Mouse (Mus musculus) liver, embryonic 14.5 days (tissue): ENCODE data around the gene Fbf1. TPM values are rescaled to one million over a fixed set of nuclear protein-coding genes. Genes with fewer than 3 reads are reported as not detected.
A peak's percentile ranks its signal among the peaks of the same experiment; 100 is the strongest.
"Not testable (repeated sequence)": the region's sequence is repeated elsewhere in the genome, so short reads cannot be mapped to it uniquely, and the experiment has no call there.

Experiments used
- ATAC-seq: fragments of 200-750 bp; cut with Nextera tagmentation; 2 replicates; pipeline ENCODE4 v1.8.0; 2017; ENCODE audit warnings: moderate number of reproducible peaks, mild to moderate bottlenecking, moderate library complexity; ENCODE audit not compliant: insufficient read depth
- DNase-seq, 3 experiments: peaks; one replicate each; pipeline ENCODE4 v3.0.0-alpha.2; 2012 to 2013; ENCODE audit warnings: low read depth in 3 of 3, low spot score in 3 of 3
- H3K27ac ChIP-seq: fragments of 300-500 bp; sonication (generic); 2 replicates; pipeline ENCODE4 v1.5.1; 2014; ENCODE audit warnings: moderate library complexity, mild to moderate bottlenecking, control low read depth, inconsistent platforms
- H3K27me3 ChIP-seq: fragments of 300-500 bp; sonication (generic); 2 replicates; pipeline ENCODE4 v1.6.1; 2014; ENCODE audit warnings: mild to moderate bottlenecking, low read length, moderate library complexity; ENCODE audit not compliant: control insufficient read depth, insufficient read depth
- H3K36me3 ChIP-seq: fragments of 300-500 bp; sonication (generic); replicated peaks from 2 replicates; pipeline ENCODE4 v1.6.1; 2014; ENCODE audit warnings: low read depth; ENCODE audit not compliant: control insufficient read depth, insufficient read depth
- H3K4me1 ChIP-seq, 2 experiments: fragments of 200-500 bp in 1 of 2; fragments of 300-500 bp in 1 of 2; sonication (generic) in 1 of 2; replicated peaks; 2 replicates each; pipeline ENCODE4 v1.6.1; 2012 to 2014; ENCODE audit warnings: antibody characterized with exemption in 1 of 2, inconsistent platforms in 1 of 2, low read length in 1 of 2; ENCODE audit not compliant: control insufficient read depth in 2 of 2, insufficient read depth in 2 of 2
- H3K4me2 ChIP-seq: fragments of 300-500 bp; sonication (generic); 2 replicates; pipeline ENCODE4 v1.6.1; 2014; ENCODE audit warnings: low read depth, mild to moderate bottlenecking, control low read depth, moderate library complexity
- H3K4me3 ChIP-seq, 2 experiments: fragments of 200-500 bp in 1 of 2; fragments of 300-500 bp in 1 of 2; sonication (generic) in 1 of 2; 2 replicates each; pipeline ENCODE4 v1.5.1; 2012 to 2014; ENCODE audit warnings: low read depth in 2 of 2, low read length in 2 of 2, mild to moderate bottlenecking in 2 of 2, control low read depth in 1 of 2, inconsistent platforms in 1 of 2, moderate library complexity in 1 of 2; ENCODE audit not compliant: insufficient read depth in 1 of 2
- H3K9ac ChIP-seq: fragments of 300-500 bp; sonication (generic); replicated peaks from 2 replicates; pipeline ENCODE4 v1.6.1; 2014; ENCODE audit warnings: mild to moderate bottlenecking, control low read depth, moderate library complexity
- H3K9me3 ChIP-seq: fragments of 300-500 bp; sonication (generic); 2 replicates; pipeline ENCODE4 v1.6.1; 2016; ENCODE audit warnings: low read length, mixed read lengths; ENCODE audit not compliant: control insufficient read depth
- CTCF ChIP-seq: IDR thresholded peaks from 2 replicates; pipeline ENCODE4 v1.5.1; 2016; ENCODE audit warnings: antibody characterized with exemption, low read depth, control low read depth
- EP300 ChIP-seq: IDR thresholded peaks from 2 replicates; pipeline ENCODE4 v1.6.1; 2016; ENCODE audit warnings: antibody characterized with exemption, low read depth
- WGBS: fragments of 180-500 bp; shearing (Covaris S2); extraction: QIAGEN DNeasy Blood & Tissue Kit; methylation state at CpG from one replicate; pipeline ENCODE4 v1.1.7; 2014; ENCODE audit not compliant: insufficient replicate concordance; 5-methylcytosine and 5-hydroxymethylcytosine counted together
- polyA plus RNA-seq, 2 experiments: library from polyadenylated mRNA; depleted of rRNA in 1 of 2; stranded (reverse) in 1 of 2; unstranded in 1 of 2; fragments of >200 nt; fragmentation: Nextera tagmentation in 1 of 2; extraction: Ambion mirVana in 1 of 2; gene quantifications; 2 replicates each; pipeline versions ENCODE4 v1.2.1 to v1.2.3; 2012 to 2014

Gene Fbf1
- polyA plus RNA-seq, 2 experiments, result 3.5 to 8.7 TPM

DNA sequence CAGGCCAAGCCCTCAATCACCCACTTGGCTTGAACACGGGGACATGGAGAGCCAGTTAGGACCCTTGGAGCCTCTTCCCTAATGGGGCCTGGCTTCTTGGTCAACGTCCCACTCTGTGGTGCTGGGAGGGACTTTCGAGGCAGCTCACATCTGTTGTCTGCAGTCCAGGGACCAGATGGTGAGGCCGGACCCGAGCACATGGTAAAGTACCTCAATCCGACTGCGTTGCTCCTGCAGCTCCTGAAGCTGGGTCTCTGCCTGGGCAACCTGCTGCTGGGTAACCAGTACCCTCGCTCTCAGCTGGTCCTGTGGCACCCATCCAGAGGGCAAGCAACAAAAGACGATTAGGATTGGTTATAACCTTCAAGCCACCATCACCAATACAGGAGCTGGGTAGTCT lies 40.0 kb downstream of the Fbf1 start:
- DNase-seq (no peak), ATAC-seq (no peak)
- Histone ChIP-seq H3K9ac (no peak overlapping the region), H3K36me3 (peaks cover 4% of the 10 kb centered on the region), H3K27ac (no peak overlapping the region), H3K4me2 (no peak overlapping the region), H3K4me1 (peaks cover 3 to 12% of the 10 kb centered on the region in 2 experiments; a peak in 3 of 4 replicates), H3K9me3 (no peaks in the 10 kb centered on the region), H3K27me3 (no peaks in the 10 kb centered on the region), H3K4me3 (no peak overlapping the region)
- WGBS, result 72% methylated on average over 9 of the region's 9 CpGs
- no peak for TF ChIP-seq CTCF

DNA sequence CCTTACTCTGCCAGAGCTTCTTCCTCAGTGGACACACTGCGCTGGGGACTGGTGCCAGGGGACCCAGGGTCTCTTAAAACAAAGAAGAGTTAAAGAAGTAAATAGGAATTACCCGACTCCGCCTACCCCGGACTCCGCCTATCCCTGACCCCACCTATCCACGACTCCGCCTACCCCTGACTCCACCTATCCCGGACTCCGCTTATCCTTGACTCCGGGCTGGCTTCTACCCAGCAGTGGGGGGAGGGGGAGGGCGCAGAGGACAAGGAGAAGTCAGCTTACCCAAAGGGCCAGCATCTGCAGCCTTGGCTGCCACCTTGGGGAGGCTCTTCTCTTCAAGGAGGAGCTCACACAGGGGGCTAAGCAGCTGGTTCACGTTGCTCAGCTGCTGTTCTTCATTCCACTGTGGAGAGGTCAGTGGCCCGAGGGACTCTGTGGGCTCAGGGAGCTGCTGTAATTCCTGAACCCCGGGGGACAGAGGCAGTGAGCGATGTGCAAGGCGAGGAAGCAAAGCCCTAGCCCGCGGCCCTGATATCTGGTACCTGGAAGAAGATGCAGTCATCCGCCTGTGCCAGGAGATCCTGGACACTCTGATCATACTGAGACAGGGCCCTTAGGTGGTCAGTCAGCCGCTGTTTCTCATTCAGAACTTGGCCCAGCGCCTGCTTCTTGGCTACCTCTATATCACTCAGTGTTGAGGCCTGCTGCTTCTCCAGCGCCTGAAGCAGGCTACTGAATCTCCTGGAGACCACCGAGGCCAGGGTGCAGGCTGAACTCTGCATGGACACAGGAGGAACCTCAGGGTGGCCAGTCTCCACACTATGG lies 40.6 kb downstream of the Fbf1 start, which contains the start of gene Trim47:
Gene Trim47, minus strand, starts transcription at position 55 of the 825 bp plus-strand sequence.
- Histone ChIP-seq H3K9me3 (no peaks in the 10 kb centered on the region), H3K36me3 (peaks cover 4% of the 10 kb centered on the region), H3K27me3 (no peaks in the 10 kb centered on the region), H3K27ac (no peak within 1 kb of the TSS), H3K4me1 (peaks cover 3 to 12% of the 10 kb centered on the region in 2 experiments; a peak in 3 of 4 replicates), H3K4me2 (peak within 1 kb of the TSS; percentile 22; the same call in 1 of the 2 replicates), H3K4me3 (no peak within 1 kb of the TSS), H3K9ac (no peak within 1 kb of the TSS)
- DNase-seq (no peak), ATAC-seq (peak; percentile 28; the same call in 1 of the 2 replicates)
- TF ChIP-seq EP300, result no peak
- TF ChIP-seq CTCF, result no peak
- WGBS, result 48% methylated on average over 23 of the region's 23 CpGs

DNA sequence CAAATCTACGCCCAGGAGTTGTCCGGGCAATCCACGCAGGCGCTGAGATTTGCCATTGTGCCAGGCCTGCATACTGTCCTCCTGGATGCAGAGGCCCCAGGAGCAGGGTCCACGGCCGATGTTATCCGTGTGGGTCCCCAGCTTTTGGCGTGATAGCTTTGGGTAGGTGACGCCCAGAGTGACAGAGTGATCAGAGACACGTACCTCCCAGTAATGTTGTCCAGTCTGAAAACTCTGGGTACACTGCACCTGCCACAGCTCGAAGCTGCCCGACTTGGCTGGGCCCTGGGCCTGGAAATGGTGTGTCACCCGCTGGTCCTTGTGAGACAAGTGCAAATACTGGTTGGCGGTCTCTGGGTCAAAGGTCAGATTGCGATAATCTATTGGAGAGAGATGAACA lies 41.7 kb downstream of the Fbf1 start:
- Histone ChIP-seq H3K9ac (no peak overlapping the region), H3K36me3 (peaks cover 4% of the 10 kb centered on the region), H3K4me1 (peaks cover 3 to 11% of the 10 kb centered on the region in 2 experiments; a peak in 3 of 4 replicates), H3K27me3 (no peaks in the 10 kb centered on the region), H3K9me3 (no peaks in the 10 kb centered on the region), H3K4me3 (no peak overlapping the region), H3K27ac (no peak overlapping the region), H3K4me2 (no peak overlapping the region)
- TF ChIP-seq EP300 (no peak), CTCF (no peak)
- 82% methylated on average over 15 of the region's 15 CpGs for WGBS
- DNase-seq (no peak), ATAC-seq (no peak)

DNA sequence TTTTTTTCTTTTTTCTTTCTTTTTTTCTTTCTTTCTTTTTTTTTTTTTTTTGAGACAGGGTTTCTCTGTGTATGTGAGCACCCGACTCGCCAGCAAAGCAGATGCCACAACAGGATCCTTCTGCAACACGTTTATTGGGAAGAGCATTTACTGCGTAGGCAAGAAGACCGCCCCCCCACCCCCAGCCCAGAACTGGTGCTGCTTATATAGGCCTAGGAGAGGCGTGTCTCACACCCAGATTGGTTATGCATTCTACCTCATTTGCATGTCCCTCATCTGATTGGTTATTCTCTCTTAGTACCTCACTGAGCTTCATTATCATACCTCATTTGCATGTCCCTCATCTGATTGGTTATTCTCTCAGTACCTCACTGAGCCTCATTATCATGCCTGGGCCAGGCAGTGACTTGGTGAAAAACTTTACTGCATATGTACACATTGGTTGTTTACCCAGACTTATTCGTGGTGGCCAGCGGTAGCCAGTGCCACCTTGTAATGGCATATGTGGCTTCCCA lies 46.2 kb downstream of the Fbf1 start:
- H3K36me3 ChIP-seq, H3K27ac ChIP-seq, H3K4me2 ChIP-seq, H3K4me1 ChIP-seq, H3K27me3 ChIP-seq, H3K9me3 ChIP-seq, ATAC-seq, H3K4me3 ChIP-seq, H3K9ac ChIP-seq, DNase-seq: not testable (repeated sequence)
- WGBS, result 88% methylated on average over 8 of the region's 8 CpGs

DNA sequence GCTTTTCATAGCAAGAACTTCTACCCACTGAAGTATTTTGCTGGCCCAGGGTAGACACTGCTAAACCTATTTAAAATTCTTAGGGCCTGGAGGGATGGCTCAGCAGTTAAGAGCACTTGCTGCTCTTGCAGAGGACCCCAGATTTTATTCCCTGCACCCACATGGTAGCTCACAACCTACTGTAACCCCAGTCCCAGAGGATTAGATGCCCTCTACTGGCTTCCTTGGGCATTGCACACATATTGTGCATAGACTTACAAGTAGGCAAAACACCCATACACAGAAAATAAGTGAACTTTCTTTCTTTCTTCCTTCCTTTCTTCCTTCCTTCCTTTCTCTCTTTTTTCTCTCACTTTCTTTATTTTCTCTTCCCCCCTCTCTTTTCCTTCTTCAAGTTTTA lies 50.1 kb downstream of the Fbf1 start:
- no peak overlapping the region for H3K4me2 ChIP-seq
- DNase-seq (no peak), ATAC-seq (no peak)

More for the DNA sequence above, 50.1 kb downstream of the Fbf1 start:
- Histone ChIP-seq H3K9ac (no peak overlapping the region), H3K27ac (no peak overlapping the region), H3K4me1 (peaks cover 0 to 2% of the 10 kb centered on the region in 2 experiments; a peak in 2 of 4 replicates), H3K4me3 (no peak overlapping the region), H3K27me3 (no peaks in the 10 kb centered on the region), H3K9me3 (no peaks in the 10 kb centered on the region), H3K36me3 (no peaks in the 10 kb centered on the region)
- TF ChIP-seq CTCF (peak; percentile 58), EP300 (no peak)
